Mouse (Mus musculus): ENCODE measurements around the gene Ccdc13.

DNA sequence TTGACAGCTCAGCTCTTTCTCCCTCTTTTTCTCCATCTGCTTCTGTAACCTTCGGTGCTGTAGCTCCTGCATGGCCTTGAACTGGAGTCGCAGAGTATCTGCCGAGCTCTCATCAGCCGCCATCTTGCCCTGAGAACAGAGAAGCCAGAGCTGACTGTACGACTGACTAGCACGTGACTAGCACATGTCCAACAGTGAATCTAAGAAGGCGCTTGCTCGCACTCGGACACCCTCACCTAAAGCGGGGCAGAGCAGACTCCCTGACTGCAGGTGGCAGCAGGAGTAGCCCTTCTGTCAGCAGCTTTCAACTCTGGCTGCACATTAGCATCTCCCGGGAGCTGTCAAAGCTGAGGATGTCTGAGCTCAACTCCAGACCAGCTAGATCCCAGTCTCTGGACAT is 5.4 kb downstream of the Ccdc13 start:
- TF ChIP-seq TBP (IDR thresholded peaks at IDR 0.05; ENCODE audit: low read depth, low read length): no peak
- no peak for TF ChIP-seq MYC (IDR thresholded peaks at IDR 0.05; ENCODE audit: low read depth, low read length)
